Mouse (Mus musculus) cortical plate, adult 2 months (tissue): ENCODE results near the gene Pim3. TPM values are rescaled to one million over a fixed set of nuclear protein-coding genes. Genes with fewer than 3 reads are reported as not detected.

Source experiments
- H3K27ac ChIP-seq: fragments of 200-500 bp; 2 replicates; pipeline ENCODE4 v1.5.1; 2012; ENCODE audit warnings: low read length, control low read depth, inconsistent platforms; ENCODE audit not compliant: insufficient read depth
- H3K4me1 ChIP-seq: fragments of 200-500 bp; 2 replicates; pipeline ENCODE4 v1.6.1; 2011; ENCODE audit warnings: low read length; ENCODE audit not compliant: control insufficient read depth, insufficient read depth
- H3K4me3 ChIP-seq: fragments of 200-500 bp; 2 replicates; pipeline ENCODE4 v1.5.1; 2011; ENCODE audit warnings: mild to moderate bottlenecking, low read length, control low read depth; ENCODE audit not compliant: insufficient read depth
- CTCF ChIP-seq: fragments of 200-500 bp; IDR thresholded peaks from 2 replicates; pipeline ENCODE4 v1.5.1; 2011; ENCODE audit warnings: mild to moderate bottlenecking, control low read depth, low read length; ENCODE audit not compliant: insufficient read depth; ENCODE audit errors: extremely low read depth
- POLR2A ChIP-seq: fragments of 200-500 bp; IDR thresholded peaks from 2 replicates; pipeline ENCODE4 v1.6.1; 2011; ENCODE audit warnings: mild to moderate bottlenecking, low read length, control low read depth; ENCODE audit not compliant: insufficient read depth; ENCODE audit errors: extremely low read depth
- polyA plus RNA-seq: library from polyadenylated mRNA; depleted of rRNA; stranded (reverse); fragments of >200 nt; gene quantifications from 2 replicates; pipeline ENCODE4 v1.2.3, GENCODE M21; 2012

The Pim3 gene
- polyA plus RNA-seq, 1 experiment: 16.7 TPM

GRCm38 (mm10) chr15:88864270-88865030, 2.5 kb downstream of the Pim3 start:
- Histone ChIP-seq H3K4me3 (peak overlapping the region; percentile 63), H3K4me1 (peaks cover 2% of the 10 kb centered on the region; the same call in 1 of the 2 replicates), H3K27ac (peak overlapping the region; percentile 11)
- no peak; the same call in 1 of the 2 replicates for TF ChIP-seq POLR2A
- 0 out of 2 replicates have a peak, but pooled peaks have one; percentile 10 for TF ChIP-seq CTCF

- peak overlapping the region; percentile 63; the same call in 1 of the 2 replicates for H3K4me3 ChIP-seq
- no peak overlapping the region for H3K27ac ChIP-seq
- H3K4me1 ChIP-seq: peaks cover 2% of the 10 kb centered on the region; the same call in 1 of the 2 replicates
- TF ChIP-seq CTCF (no peak), POLR2A (no peak)
Observed at GRCm38 (mm10) chr15:88865061-88865460, 3.1 kb downstream of the Pim3 start.

GRCm38 (mm10) chr15:88865888-88866695, 4.1 kb downstream of the Pim3 start:
- H3K4me1 ChIP-seq: peaks cover 2% of the 10 kb centered on the region; the same call in 1 of the 2 replicates
- no peak overlapping the region for H3K4me3 ChIP-seq
- TF ChIP-seq CTCF (no peak), POLR2A (peak; percentile 39; the same call in 1 of the 2 replicates)
- H3K27ac ChIP-seq: no peak overlapping the region

GRCm38 (mm10) chr15:88866934-88867356, 5.0 kb downstream of the Pim3 start:
- no peak for TF ChIP-seq CTCF
- peak; percentile 49; the same call in 1 of the 2 replicates for TF ChIP-seq POLR2A
- Histone ChIP-seq H3K4me3 (no peak overlapping the region), H3K4me1 (no peaks in the 10 kb centered on the region), H3K27ac (peak overlapping the region; percentile 13; the same call in 1 of the 2 replicates)

GRCm38 (mm10) chr15:88867368-88868023, 5.5 kb downstream of the Pim3 start:
- Histone ChIP-seq H3K27ac (peak overlapping the region; percentile 13), H3K4me3 (no peak overlapping the region), H3K4me1 (no peaks in the 10 kb centered on the region)
- TF ChIP-seq POLR2A (no peak), CTCF (no peak)

- Histone ChIP-seq H3K4me3 (no peak overlapping the region), H3K4me1 (no peaks in the 10 kb centered on the region), H3K27ac (no peak overlapping the region)
- TF ChIP-seq CTCF (no peak), POLR2A (no peak)
Observed at GRCm38 (mm10) chr15:88868024-88868742, 6.2 kb downstream of the Pim3 start.

- no peak overlapping the region for H3K4me3 ChIP-seq
- no peaks in the 10 kb centered on the region for H3K4me1 ChIP-seq
- no peak overlapping the region for H3K27ac ChIP-seq
- TF ChIP-seq CTCF (no peak), POLR2A (no peak)
Observed at GRCm38 (mm10) chr15:88870418-88871185, 8.6 kb downstream of the Pim3 start.

- H3K4me1 ChIP-seq: peaks cover 2% of the 10 kb centered on the region; the same call in 1 of the 2 replicates
- TF ChIP-seq CTCF: no peak
- no peak for TF ChIP-seq POLR2A
- no peak overlapping the region for H3K27ac ChIP-seq
- H3K4me3 ChIP-seq: no peak overlapping the region
Observed at GRCm38 (mm10) chr15:88874061-88874460, 12.1 kb downstream of the Pim3 start.

- H3K4me3 ChIP-seq: no peak overlapping the region
- no peak overlapping the region for H3K27ac ChIP-seq
- H3K4me1 ChIP-seq: peaks cover 2% of the 10 kb centered on the region; the same call in 1 of the 2 replicates
- no peak for TF ChIP-seq POLR2A
- no peak for TF ChIP-seq CTCF
Observed at GRCm38 (mm10) chr15:88874477-88874876, 12.5 kb downstream of the Pim3 start.
